Mouse (Mus musculus) lung, adult 2 months (tissue): Measurements from ENCODE around the gene Utp14b. TPM values are rescaled to one million over a fixed set of nuclear protein-coding genes. Genes with fewer than 3 reads are reported as not detected.

Source experiments
- DNase-seq: peaks from one replicate; pipeline ENCODE4 v3.0.0; 2022
- H3K4me1 ChIP-seq: fragments of 200-500 bp; 2 replicates; pipeline ENCODE4 v1.6.1; 2011; ENCODE audit warnings: low read length; ENCODE audit not compliant: control insufficient read depth, insufficient read depth
- H3K4me3 ChIP-seq: fragments of 200-500 bp; replicated peaks from 2 replicates; pipeline ENCODE3; 2011; ENCODE audit warnings: low read depth, mild to moderate bottlenecking, control low read depth, low read length; ENCODE audit errors: extremely low read depth
- CTCF ChIP-seq: fragments of 200-500 bp; IDR thresholded peaks from 2 replicates; pipeline ENCODE4 v1.5.1; 2011; ENCODE audit warnings: mild to moderate bottlenecking, low read length, control low read depth; ENCODE audit not compliant: insufficient read depth
- POLR2A ChIP-seq: fragments of 200-500 bp; IDR thresholded peaks from 2 replicates; pipeline ENCODE4 v1.6.1; 2011; ENCODE audit warnings: low read depth, mild to moderate bottlenecking, control low read depth, low read length, borderline replicate concordance; ENCODE audit errors: extremely low read depth
- WGBS: fragments of 180-500 bp; shearing (Covaris S2); methylation state at CpG from one replicate; pipeline ENCODE4 v1.1.7; 2018; 5-methylcytosine and 5-hydroxymethylcytosine counted together
- polyA plus RNA-seq: library from polyadenylated mRNA; depleted of rRNA; stranded (reverse); fragments of >200 nt; gene quantifications from 2 replicates; pipeline ENCODE4 v1.2.3, GENCODE M21; 2012; rRNA removed

Gene Utp14b
- polyA plus RNA-seq, 1 experiment, result 0.83 TPM

GRCm38 (mm10) chr1:78702282-78702963, 44.6 kb downstream of the Utp14b start:
- DNase-seq, result no peak
- WGBS, result 65% methylated on average over 14 of the region's 14 CpGs
- Histone ChIP-seq H3K4me3 (no peak overlapping the region), H3K4me1 (no peaks in the 10 kb centered on the region)
- no peak for TF ChIP-seq POLR2A
- TF ChIP-seq CTCF, result no peak

GRCm38 (mm10) chr1:78702964-78703285, 45.1 kb downstream of the Utp14b start:
- TF ChIP-seq POLR2A, result no peak
- no peak for TF ChIP-seq CTCF
- 65% methylated on average over 2 of the region's 2 CpGs for WGBS
- Histone ChIP-seq H3K4me1 (no peaks in the 10 kb centered on the region), H3K4me3 (no peak overlapping the region)
- DNase-seq, result no peak

GRCm38 (mm10) chr1:78706338-78706737, 48.5 kb downstream of the Utp14b start:
- TF ChIP-seq CTCF (no peak), POLR2A (no peak)
- 75% methylated on average over 10 of the region's 10 CpGs for WGBS
- no peak for DNase-seq
- Histone ChIP-seq H3K4me1 (no peaks in the 10 kb centered on the region), H3K4me3 (no peak overlapping the region)

GRCm38 (mm10) chr1:78707280-78707679, 49.4 kb downstream of the Utp14b start:
- Histone ChIP-seq H3K4me1 (no peaks in the 10 kb centered on the region), H3K4me3 (no peak overlapping the region)
- TF ChIP-seq POLR2A (no peak), CTCF (no peak)
- WGBS, result 59% methylated on average over 4 of the region's 4 CpGs
- DNase-seq, result no peak

GRCm38 (mm10) chr1:78710026-78710425, 52.2 kb downstream of the Utp14b start:
- TF ChIP-seq POLR2A (no peak), CTCF (no peak)
- Histone ChIP-seq H3K4me1 (no peaks in the 10 kb centered on the region), H3K4me3 (no peak overlapping the region)
- no peak for DNase-seq

GRCm38 (mm10) chr1:78710613-78711329, 52.9 kb downstream of the Utp14b start:
- TF ChIP-seq CTCF (no peak), POLR2A (no peak)
- Histone ChIP-seq H3K4me3 (no peak overlapping the region), H3K4me1 (no peaks in the 10 kb centered on the region)
- 75% methylated on average over 5 of the region's 5 CpGs for WGBS
- DNase-seq, result no peak

Other genes with a start within 250 kb of the Utp14b start
- 7.8 and 13.6 TPM in 2 replicates for gene Farsb, start 169.1 kb upstream of the Utp14b start, polyA plus RNA-seq
- 1.2 and 1.6 TPM in 2 replicates for gene Mogat1, start 147.0 kb upstream of the Utp14b start, polyA plus RNA-seq
- gene BC035947, start 145.9 kb upstream of the Utp14b start, polyA plus RNA-seq, result 0.03 and 0.04 TPM in 2 replicates
- 4.1 and 6.6 TPM in 2 replicates for gene Acsl3, start 213 bp upstream of the Utp14b start, polyA plus RNA-seq
- 1.7 and 1.8 TPM in 2 replicates for gene Kcne4, start 158.7 kb downstream of the Utp14b start, polyA plus RNA-seq